Mouse (Mus musculus): ENCODE measurements around the gene Cst6. TPM values are rescaled to one million over a fixed set of nuclear protein-coding genes. Genes with fewer than 3 reads are reported as not detected.

The Cst6 gene
- 0.51 and 0.99 TPM in 2 replicates for polyA plus RNA-seq (2015; fragmentation: Nextera tagmentation; extraction: Ambion mirVana)

GRCm38 (mm10) chr19:5349502-5349873 is at the start of gene Cst6:
Gene Cst6 (minus strand): TSS chr19:5349574.

GRCm38 (mm10) chr19:5388588-5389242 is 39.3 kb upstream of the Cst6 start, which contains the start of gene Sart1:
Gene Sart1 (minus strand): TSS chr19:5388703.

GRCm38 (mm10) chr19:5367053-5367359 is 17.6 kb upstream of the Cst6 start, which contains the start of gene Banf1:
Gene Banf1 (minus strand): TSS chr19:5367168.

GRCm38 (mm10) chr19:5366175-5367052 is 17.0 kb upstream of the Cst6 start, which contains the start of gene Eif1ad:
Gene Eif1ad (plus strand): TSS chr19:5366741.

GRCm38 (mm10) chr19:5335441-5335840 is 13.9 kb downstream of the Cst6 start, which contains the start of gene Catsper1:
Gene Catsper1 (plus strand): TSS chr19:5335741.

GRCm38 (mm10) chr19:5297903-5298800 is 51.2 kb downstream of the Cst6 start, which contains the start of gene Gal3st3:
Gene Gal3st3 (plus strand): TSS chr19:5298331.

GRCm38 (mm10) chr19:5294972-5295735 is 54.2 kb downstream of the Cst6 start, which contains the start of gene Sf3b2:
Gene Sf3b2 (minus strand): TSS chr19:5295455.

Other genes starting within 250 kb of the Cst6 start
- gene Rab1b, start 242.5 kb downstream of the Cst6 start, polyA plus RNA-seq (2015; fragmentation: Nextera tagmentation; extraction: Ambion mirVana) = 88.0 and 103 TPM in 2 replicates
- 2.9 and 4.6 TPM in 2 replicates for gene Klc2, start 231.0 kb downstream of the Cst6 start, polyA plus RNA-seq (2015; fragmentation: Nextera tagmentation; extraction: Ambion mirVana)
- 9.6 and 10.2 TPM in 2 replicates for gene Pacs1, start 76.5 kb downstream of the Cst6 start, polyA plus RNA-seq (2015; fragmentation: Nextera tagmentation; extraction: Ambion mirVana)
- gene Sf3b2, start 54.1 kb downstream of the Cst6 start, polyA plus RNA-seq (2015; fragmentation: Nextera tagmentation; extraction: Ambion mirVana) = 172 and 197 TPM in 2 replicates
- gene Gal3st3, start 51.2 kb downstream of the Cst6 start, polyA plus RNA-seq (2015; fragmentation: Nextera tagmentation; extraction: Ambion mirVana) = 0.10 and 0.27 TPM in 2 replicates
- gene Catsper1, start 13.8 kb downstream of the Cst6 start, polyA plus RNA-seq (2015; fragmentation: Nextera tagmentation; extraction: Ambion mirVana) = not detected in 2 replicates
- 39.3 and 43.4 TPM in 2 replicates for gene Eif1ad, start 17.2 kb upstream of the Cst6 start, polyA plus RNA-seq (2015; fragmentation: Nextera tagmentation; extraction: Ambion mirVana)
- 304 and 334 TPM in 2 replicates for gene Banf1, start 17.6 kb upstream of the Cst6 start, polyA plus RNA-seq (2015; fragmentation: Nextera tagmentation; extraction: Ambion mirVana)
- 51.2 and 52.4 TPM in 2 replicates for gene Sart1, start 39.1 kb upstream of the Cst6 start, polyA plus RNA-seq (2015; fragmentation: Nextera tagmentation; extraction: Ambion mirVana)
- 0.19 and 0.29 TPM in 2 replicates for gene Tsga10ip, start 53.0 kb upstream of the Cst6 start, polyA plus RNA-seq (2015; fragmentation: Nextera tagmentation; extraction: Ambion mirVana)
- 130 and 141 TPM in 2 replicates for gene Drap1, start 75.4 kb upstream of the Cst6 start, polyA plus RNA-seq (2015; fragmentation: Nextera tagmentation; extraction: Ambion mirVana)
- 25.6 and 28.8 TPM in 2 replicates for gene AI837181, start 75.6 kb upstream of the Cst6 start, polyA plus RNA-seq (2015; fragmentation: Nextera tagmentation; extraction: Ambion mirVana)
- not detected in 2 replicates for gene Fosl1, start 98.0 kb upstream of the Cst6 start, polyA plus RNA-seq (2015; fragmentation: Nextera tagmentation; extraction: Ambion mirVana)
- 5.3 and 6.5 TPM in 2 replicates for gene Ccdc85b, start 108.3 kb upstream of the Cst6 start, polyA plus RNA-seq (2015; fragmentation: Nextera tagmentation; extraction: Ambion mirVana)
- gene Fibp, start 111.0 kb upstream of the Cst6 start, polyA plus RNA-seq (2015; fragmentation: Nextera tagmentation; extraction: Ambion mirVana) = 55.0 and 60.8 TPM in 2 replicates
- gene Ctsw, start 118.9 kb upstream of the Cst6 start, polyA plus RNA-seq (2015; fragmentation: Nextera tagmentation; extraction: Ambion mirVana) = 4.3 and 6.1 TPM in 2 replicates
- 30.8 and 37.7 TPM in 2 replicates for gene Efemp2, start 124.4 kb upstream of the Cst6 start, polyA plus RNA-seq (2015; fragmentation: Nextera tagmentation; extraction: Ambion mirVana)
- 19.9 and 21.2 TPM in 2 replicates for gene Mus81, start 138.8 kb upstream of the Cst6 start, polyA plus RNA-seq (2015; fragmentation: Nextera tagmentation; extraction: Ambion mirVana)
- 1,515 and 1,595 TPM in 2 replicates for gene Cfl1, start 140.9 kb upstream of the Cst6 start, polyA plus RNA-seq (2015; fragmentation: Nextera tagmentation; extraction: Ambion mirVana)
- gene 1700020D05Rik, start 154.2 kb upstream of the Cst6 start, polyA plus RNA-seq (2015; fragmentation: Nextera tagmentation; extraction: Ambion mirVana) = 0.19 and 0.21 TPM in 2 replicates
- 7.8 and 7.9 TPM in 2 replicates for gene Snx32, start 161.0 kb upstream of the Cst6 start, polyA plus RNA-seq (2015; fragmentation: Nextera tagmentation; extraction: Ambion mirVana)
- 0.07 TPM in 1 of 2 replicates, not detected in the other for gene Ovol1, start 211.1 kb upstream of the Cst6 start, polyA plus RNA-seq (2015; fragmentation: Nextera tagmentation; extraction: Ambion mirVana)
- 4.7 and 5.9 TPM in 2 replicates for gene Ap5b1, start 218.5 kb upstream of the Cst6 start, polyA plus RNA-seq (2015; fragmentation: Nextera tagmentation; extraction: Ambion mirVana)